8 mouse cellular contexts compared by ENCODE assay signal in the genomic region with DNA sequence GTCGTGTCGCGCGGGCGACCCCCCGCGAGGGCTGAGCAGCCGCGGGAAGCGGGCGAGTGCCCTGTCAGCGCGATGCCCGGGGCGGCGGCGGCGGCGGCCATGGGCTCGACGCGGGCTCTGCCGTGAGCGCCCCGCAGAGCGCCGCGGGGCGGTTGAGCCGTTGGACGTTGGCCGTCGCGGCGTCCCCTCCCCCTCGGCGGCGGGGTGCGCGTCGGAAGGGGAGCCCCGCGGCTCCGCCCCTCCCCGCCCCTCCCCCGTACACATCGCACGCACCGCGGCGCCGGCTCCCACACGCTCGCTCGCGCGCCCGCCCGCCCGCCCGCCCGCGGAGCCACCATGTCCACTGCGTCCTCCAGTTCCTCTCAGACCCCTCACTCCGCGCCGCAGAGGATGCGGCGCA. TPM values are rescaled to one million over a fixed set of nuclear protein-coding genes. Genes with fewer than 3 reads are reported as not detected.
DNase-seq lines count a peak whose midpoint lies in the region; ATAC-seq lines count a peak whose summit lies in the region.

A gene (plus strand): TSS at position 50 of the 400 bp plus-strand sequence.

- WGBS in forebrain, embryonic 14.5 days: 2% methylated on average over 32 of the region's 69 CpGs
- WGBS in hindbrain, embryonic 15.5 days: 0% methylated on average over 12 of the region's 69 CpGs

- peak within 1 kb of the TSS; percentile 91 for H3K4me3 ChIP-seq in forebrain, embryonic 14.5 days (ENCODE audit: low read depth, low read length)
- H3K4me3 ChIP-seq in hindbrain, embryonic 15.5 days: peak within 1 kb of the TSS; percentile 94

- ATAC-seq in forebrain, embryonic 14.5 days: peak; percentile 87
- ATAC-seq in hindbrain, embryonic 15.5 days (ENCODE audit: low FRiP score, low read depth): peak; percentile 88
- ATAC-seq in megakaryocyte progenitor cell, adult 5-6 weeks (replicated peaks; ENCODE audit: poor library complexity): peak; percentile 32

- peak; percentile 73 to 88 for DNase-seq in cerebellum, adult 18-20 months
- no peak for DNase-seq in cerebellum, adult 11-12 months
- peak; percentile 79 to 91 for DNase-seq in adrenal gland, postnatal 36 days
- DNase-seq in forebrain, embryonic 14.5 days (ENCODE audit: low spot score): peak; percentile 87
- peak in 1 of 2 experiments; percentile 83 for DNase-seq in left cerebral cortex, postnatal 36 days (ENCODE audit: low spot score in 2 of 2)
- DNase-seq in right cerebral cortex, postnatal 14 days: peak; percentile 81

- no peaks in the 10 kb centered on the region for H3K9me3 ChIP-seq in forebrain, embryonic 14.5 days (replicated peaks; ENCODE audit: control insufficient read depth, low read length)
- H3K9me3 ChIP-seq in hindbrain, embryonic 15.5 days: no peaks in the 10 kb centered on the region

- no peaks in the 10 kb centered on the region for H3K36me3 ChIP-seq in forebrain, embryonic 14.5 days (ENCODE audit: control insufficient read depth, insufficient read depth, low read length)
- H3K36me3 ChIP-seq in hindbrain, embryonic 15.5 days: no peaks in the 10 kb centered on the region

- H3K4me2 ChIP-seq in forebrain, embryonic 14.5 days (ENCODE audit: low read length): peak within 1 kb of the TSS; percentile 64
- peak within 1 kb of the TSS; percentile 63 for H3K4me2 ChIP-seq in hindbrain, embryonic 15.5 days

- no peaks in the 10 kb centered on the region for H3K27me3 ChIP-seq in forebrain, embryonic 14.5 days (replicated peaks; ENCODE audit: control insufficient read depth, insufficient read depth, low read length)
- no peaks in the 10 kb centered on the region for H3K27me3 ChIP-seq in hindbrain, embryonic 15.5 days

- peak within 1 kb of the TSS; percentile 100 for H3K27ac ChIP-seq in forebrain, embryonic 14.5 days (ENCODE audit: low read depth, low read length)
- peak within 1 kb of the TSS; percentile 100 for H3K27ac ChIP-seq in hindbrain, embryonic 15.5 days (replicated peaks)

- intact Hi-C loops in left cerebral cortex, postnatal 36 days (cut with DNase I): no loop called here

- peaks cover 16% of the 10 kb centered on the region for H3K4me1 ChIP-seq in forebrain, embryonic 14.5 days (ENCODE audit: control insufficient read depth, insufficient read depth, low read length)
- H3K4me1 ChIP-seq in hindbrain, embryonic 15.5 days (replicated peaks): peaks cover 32% of the 10 kb centered on the region

- H3K9ac ChIP-seq in forebrain, embryonic 14.5 days (ENCODE audit: low read length): peak within 1 kb of the TSS; percentile 97
- H3K9ac ChIP-seq in hindbrain, embryonic 15.5 days: peak within 1 kb of the TSS; percentile 91

RNA-seq across cellular contexts. Expression of the gene that starts here (rescaled TPM):
- 10 to 100 TPM; 26.8 to 27.3 TPM for total RNA-seq in adrenal gland, postnatal 36 days (2021)
- 10.6 and 10.9 TPM in 2 replicates for polyA plus RNA-seq in forebrain, embryonic 14.5 days (2014; fragmentation: Nextera tagmentation; extraction: Ambion mirVana)
- polyA plus RNA-seq in hindbrain, embryonic 15.5 days (2015; fragmentation: Nextera tagmentation; extraction: Ambion mirVana): 7.4 and 7.9 TPM in 2 replicates
- 100 to 1,000 TPM; 134 to 150 TPM for total RNA-seq in left cerebral cortex, postnatal 36 days (2021)
- 5.1 and 7.1 TPM in 2 replicates for total RNA-seq in megakaryocyte progenitor cell, adult 5-6 weeks (2015)
- total RNA-seq in megakaryocyte progenitor cell, adult 5-6 weeks (2017): 0.54 and 5.1 TPM in 2 replicates

Comparison
In these comparisons a context has a peak if more than half of its experiments do, and no peak if none do; other contexts are left out.
1. RNA of the gene that starts here (total RNA-seq): 134 to 150 TPM in left cerebral cortex, postnatal 36 days; 26.8 to 27.3 TPM in adrenal gland, postnatal 36 days and 0.54 to 7.1 TPM in megakaryocyte progenitor cell, adult 5-6 weeks; every median in the first group is over 4 times any median in the second.
2. ATAC-seq: peak in every context shown above with its lines; median percentile 88 in hindbrain, embryonic 15.5 days; 87 in forebrain, embryonic 14.5 days; 32 in megakaryocyte progenitor cell, adult 5-6 weeks.